Mouse (Mus musculus) limb, embryonic 15.5 days (tissue): ENCODE measurements around the gene Ndst2. TPM values are rescaled to one million over a fixed set of nuclear protein-coding genes. Genes with fewer than 3 reads are reported as not detected.

Source experiments
- ATAC-seq: fragments of 200-750 bp; cut with Nextera tagmentation; 2 replicates; pipeline ENCODE4 v1.8.0; 2017; ENCODE audit warnings: low read depth, moderate TSS enrichment; ENCODE audit not compliant: insufficient number of reproducible peaks, low FRiP score, low TSS enrichment
- H3K27ac ChIP-seq: fragments of 300-500 bp; sonication (generic); 2 replicates; pipeline ENCODE4 v1.5.1; 2015; ENCODE audit warnings: moderate library complexity, mild to moderate bottlenecking, inconsistent platforms
- H3K27me3 ChIP-seq: fragments of 300-500 bp; sonication (generic); 2 replicates; pipeline ENCODE4 v1.6.1; 2015; ENCODE audit warnings: inconsistent platforms
- H3K36me3 ChIP-seq: fragments of 300-500 bp; sonication (generic); 2 replicates; pipeline ENCODE4 v1.6.1; 2015; ENCODE audit warnings: inconsistent platforms
- H3K4me1 ChIP-seq: fragments of 300-500 bp; sonication (generic); 2 replicates; pipeline ENCODE4 v1.6.1; 2015; ENCODE audit warnings: inconsistent platforms
- H3K4me2 ChIP-seq: fragments of 300-500 bp; sonication (generic); 2 replicates; pipeline ENCODE4 v1.6.1; 2015; ENCODE audit warnings: mild to moderate bottlenecking, inconsistent platforms
- H3K4me3 ChIP-seq: fragments of 300-500 bp; sonication (generic); 2 replicates; pipeline ENCODE4 v1.5.1; 2015; ENCODE audit warnings: mild to moderate bottlenecking, inconsistent platforms
- H3K9ac ChIP-seq: fragments of 300-500 bp; sonication (generic); 2 replicates; pipeline ENCODE4 v1.6.1; 2015; ENCODE audit warnings: inconsistent platforms
- H3K9me3 ChIP-seq: fragments of 300-500 bp; sonication (generic); 2 replicates; pipeline ENCODE4 v1.6.1; 2016; ENCODE audit warnings: inconsistent platforms
- WGBS: fragments of 180-500 bp; shearing (Covaris S2); methylation state at CpG from one replicate; pipeline ENCODE4 v1.1.7; 2015; 5-methylcytosine and 5-hydroxymethylcytosine counted together
- polyA plus RNA-seq: library from polyadenylated mRNA; unstranded; fragments of >200 nt; fragmentation: Nextera tagmentation; extraction: Ambion mirVana; gene quantifications from 2 replicates; pipeline ENCODE4 v1.2.1, GENCODE M21; 2015

Gene Ndst2
- polyA plus RNA-seq, 1 experiment from 2014 or later: 33.7 TPM

DNA sequence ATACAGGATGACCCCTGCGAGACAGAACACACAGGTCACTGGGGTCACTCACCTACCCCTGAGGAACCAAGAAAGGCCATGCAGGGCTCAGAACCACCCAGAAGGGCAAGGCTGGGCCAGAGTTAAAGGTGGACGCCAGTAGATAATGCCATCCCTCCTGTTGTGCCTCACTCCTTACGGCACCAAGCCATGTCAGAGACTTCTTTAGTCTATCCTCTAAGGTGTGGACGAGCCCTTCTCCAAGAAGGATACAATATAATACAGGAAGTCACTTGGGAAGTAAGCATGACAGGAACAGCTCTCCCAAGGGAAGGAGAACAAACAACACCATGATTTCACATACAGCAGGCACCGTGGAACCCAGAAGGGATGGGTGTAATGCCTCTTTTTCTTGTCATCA, 30.6 kb upstream of the Ndst2 start:
- no peak for ATAC-seq
- H3K4me1 ChIP-seq: peaks cover 8% of the 10 kb centered on the region; the same call in 1 of the 2 replicates
- 79% methylated on average over 5 of the region's 5 CpGs for WGBS
- no peak overlapping the region for H3K9ac ChIP-seq
- H3K27me3 ChIP-seq: no peaks in the 10 kb centered on the region
- no peaks in the 10 kb centered on the region for H3K9me3 ChIP-seq
- no peak overlapping the region for H3K4me2 ChIP-seq
- H3K36me3 ChIP-seq: peaks cover 76% of the 10 kb centered on the region
- no peak overlapping the region for H3K4me3 ChIP-seq
- peak overlapping the region; percentile 57; the same call in 1 of the 2 replicates for H3K27ac ChIP-seq

DNA sequence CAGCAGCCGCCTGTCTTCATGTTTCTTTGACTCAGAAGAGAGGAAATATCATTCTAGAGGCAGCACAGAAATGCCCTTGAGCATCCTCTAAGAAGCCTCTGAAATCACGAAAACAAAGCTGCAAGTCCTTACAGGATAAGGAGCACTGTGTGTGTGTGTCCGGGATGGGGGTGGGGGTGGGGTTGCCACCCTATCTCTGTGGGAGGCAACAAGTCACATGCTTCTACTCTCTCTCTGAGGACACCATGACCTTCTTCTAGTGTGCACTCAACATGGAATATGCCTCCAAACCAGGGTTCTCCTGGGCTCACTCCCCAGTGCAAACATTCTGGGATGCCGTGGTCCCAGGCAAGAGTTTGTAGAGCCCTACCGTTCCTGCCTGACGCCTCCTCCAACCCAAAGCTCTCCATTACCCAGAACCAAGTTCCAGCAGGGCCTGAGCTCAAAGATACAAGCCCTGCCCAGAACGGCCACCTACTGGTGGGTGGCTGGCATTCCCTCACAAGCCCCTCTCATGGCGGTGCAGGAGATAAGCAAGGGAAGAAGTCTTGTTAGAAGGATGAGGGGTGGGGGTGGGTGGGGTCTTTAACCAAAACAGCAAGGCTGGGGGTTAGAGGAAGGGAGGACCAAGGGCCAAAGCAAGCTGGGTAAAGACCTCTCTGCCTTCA, 24.5 kb upstream of the Ndst2 start:
- Histone ChIP-seq H3K4me3 (no peak overlapping the region), H3K4me1 (no peaks in the 10 kb centered on the region), H3K9ac (no peak overlapping the region), H3K9me3 (no peaks in the 10 kb centered on the region), H3K4me2 (no peak overlapping the region), H3K27me3 (no peaks in the 10 kb centered on the region), H3K36me3 (peaks cover 97% of the 10 kb centered on the region), H3K27ac (no peak overlapping the region)
- WGBS: 78% methylated on average over 8 of the region's 8 CpGs
- ATAC-seq: no peak

- H3K36me3 ChIP-seq: peaks cover 92% of the 10 kb centered on the region
- no peaks in the 10 kb centered on the region for H3K4me1 ChIP-seq
- no peak overlapping the region for H3K4me3 ChIP-seq
- H3K27ac ChIP-seq: no peak overlapping the region
- WGBS: 90% methylated on average over 22 of the region's 22 CpGs
- no peak overlapping the region for H3K4me2 ChIP-seq
- no peak for ATAC-seq
- no peaks in the 10 kb centered on the region for H3K9me3 ChIP-seq
- H3K9ac ChIP-seq: no peak overlapping the region
- H3K27me3 ChIP-seq: no peaks in the 10 kb centered on the region
Observed at GRCm38 (mm10) chr14:20757370-20757907, 23.1 kb upstream of the Ndst2 start.

DNA sequence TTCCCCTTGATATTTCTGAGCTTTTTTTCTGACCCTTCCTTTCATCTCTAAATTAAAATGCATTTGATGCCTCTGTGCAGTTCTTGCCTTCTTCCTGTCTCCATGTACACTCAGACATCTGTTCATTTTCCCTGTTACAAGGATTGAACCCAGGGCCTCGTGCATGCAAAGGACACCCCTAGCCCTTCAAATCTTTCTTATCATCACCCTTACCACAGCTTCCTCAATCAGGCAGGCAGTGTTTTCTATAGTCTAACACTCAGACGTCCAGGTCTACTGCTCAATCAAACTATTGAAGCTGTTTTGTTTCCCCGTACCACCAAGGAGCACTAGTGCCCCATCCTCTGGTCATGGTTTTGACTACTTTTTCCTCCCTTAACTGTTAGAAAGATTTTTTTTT, 19.4 kb upstream of the Ndst2 start:
- Histone ChIP-seq H3K4me1 (no peaks in the 10 kb centered on the region), H3K4me3 (no peak overlapping the region), H3K4me2 (no peak overlapping the region), H3K36me3 (peaks cover 56% of the 10 kb centered on the region), H3K9ac (no peak overlapping the region), H3K9me3 (no peaks in the 10 kb centered on the region), H3K27me3 (no peaks in the 10 kb centered on the region), H3K27ac (no peak overlapping the region)
- ATAC-seq: no peak
- 83% methylated on average over 3 of the region's 3 CpGs for whole genome bisulfite sequencing

DNA sequence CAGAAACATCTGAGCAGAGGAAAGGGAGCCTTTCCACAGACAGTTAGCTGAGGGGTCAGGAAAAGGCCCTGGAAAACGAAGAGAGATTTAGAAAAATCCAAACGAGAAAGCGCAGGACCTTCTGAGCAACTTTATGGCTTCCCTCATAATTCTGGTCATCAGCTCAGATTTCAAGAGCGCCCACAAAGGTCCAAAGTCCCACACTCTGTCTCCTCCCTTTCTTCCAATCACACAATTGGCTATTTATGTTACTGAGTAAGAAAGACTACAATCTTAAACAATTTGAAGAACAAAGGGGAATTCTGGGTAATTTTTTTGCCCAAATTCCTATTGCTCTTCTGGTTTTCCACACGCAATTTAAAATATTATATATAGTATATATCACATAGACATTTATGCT, 16.1 kb upstream of the Ndst2 start:
- H3K27me3 ChIP-seq: no peaks in the 10 kb centered on the region
- H3K4me2 ChIP-seq: no peak overlapping the region
- no peak overlapping the region for H3K4me3 ChIP-seq
- WGBS: 59% methylated on average over 5 of the region's 5 CpGs
- ATAC-seq: no peak
- no peaks in the 10 kb centered on the region for H3K4me1 ChIP-seq
- no peak overlapping the region for H3K27ac ChIP-seq
- no peak overlapping the region for H3K9ac ChIP-seq
- peaks cover 43% of the 10 kb centered on the region for H3K36me3 ChIP-seq
- no peaks in the 10 kb centered on the region for H3K9me3 ChIP-seq

GRCm38 (mm10) chr14:20749494-20750051, 15.2 kb upstream of the Ndst2 start:
- Histone ChIP-seq H3K4me2 (no peak overlapping the region), H3K27me3 (no peaks in the 10 kb centered on the region), H3K27ac (no peak overlapping the region), H3K4me3 (no peak overlapping the region), H3K4me1 (no peaks in the 10 kb centered on the region), H3K9me3 (no peaks in the 10 kb centered on the region), H3K9ac (no peak overlapping the region), H3K36me3 (peaks cover 43% of the 10 kb centered on the region)
- 85% methylated on average over 4 of the region's 4 CpGs for WGBS
- ATAC-seq: no peak

DNA sequence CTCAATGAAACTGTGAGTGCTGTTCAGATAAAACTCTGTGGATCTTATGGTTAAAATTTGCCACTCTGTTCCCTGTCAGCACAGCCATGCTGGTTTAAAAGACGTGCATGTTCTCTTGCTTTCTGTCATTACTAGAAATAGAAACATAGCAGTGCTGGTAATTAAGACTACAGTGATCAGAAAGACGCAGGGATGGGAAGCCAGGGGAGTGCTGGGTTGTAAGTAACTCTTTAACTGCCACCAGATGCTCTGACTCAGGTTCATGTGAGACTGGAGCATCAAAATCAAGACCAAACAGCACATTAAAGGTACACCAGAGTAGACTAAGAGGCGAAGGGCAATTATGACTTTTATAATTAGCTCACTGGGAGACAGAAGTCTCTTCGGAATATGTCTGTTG, 14.0 kb upstream of the Ndst2 start:
- Histone ChIP-seq H3K36me3 (peaks cover 46% of the 10 kb centered on the region), H3K9ac (no peak overlapping the region), H3K4me3 (no peak overlapping the region), H3K27ac (no peak overlapping the region), H3K9me3 (no peaks in the 10 kb centered on the region), H3K4me1 (no peaks in the 10 kb centered on the region), H3K27me3 (no peaks in the 10 kb centered on the region), H3K4me2 (no peak overlapping the region)
- ATAC-seq: no peak
- 43% methylated on average over 4 of the region's 4 CpGs for WGBS

GRCm38 (mm10) chr14:20746935-20747334, 12.6 kb upstream of the Ndst2 start:
- no peak overlapping the region for H3K9ac ChIP-seq
- no peak for ATAC-seq
- H3K36me3 ChIP-seq: peaks cover 47% of the 10 kb centered on the region
- H3K4me3 ChIP-seq: no peak overlapping the region
- H3K27ac ChIP-seq: no peak overlapping the region
- WGBS: 89% methylated on average over 3 of the region's 3 CpGs
- no peaks in the 10 kb centered on the region for H3K4me1 ChIP-seq
- H3K4me2 ChIP-seq: no peak overlapping the region
- H3K27me3 ChIP-seq: no peaks in the 10 kb centered on the region
- H3K9me3 ChIP-seq: no peaks in the 10 kb centered on the region

- Histone ChIP-seq H3K27me3 (no peaks in the 10 kb centered on the region), H3K36me3 (peaks cover 73% of the 10 kb centered on the region), H3K4me3 (no peak overlapping the region), H3K9me3 (no peaks in the 10 kb centered on the region), H3K27ac (no peak overlapping the region), H3K4me2 (no peak overlapping the region), H3K9ac (no peak overlapping the region), H3K4me1 (peaks cover 7% of the 10 kb centered on the region)
- no peak for ATAC-seq
- WGBS: 77% methylated on average over 3 of the region's 3 CpGs
Observed at GRCm38 (mm10) chr14:20743614-20744013, 9.3 kb upstream of the Ndst2 start.

- H3K27me3 ChIP-seq: no peaks in the 10 kb centered on the region
- peaks cover 7% of the 10 kb centered on the region for H3K4me1 ChIP-seq
- peak overlapping the region; percentile 5; the same call in 1 of the 2 replicates for H3K27ac ChIP-seq
- 0 out of 2 replicates have a peak, but pooled peaks have one; percentile 21 for ATAC-seq
- H3K9ac ChIP-seq: no peak overlapping the region
- H3K4me3 ChIP-seq: no peak overlapping the region
- H3K36me3 ChIP-seq: peaks cover 79% of the 10 kb centered on the region
- no peaks in the 10 kb centered on the region for H3K9me3 ChIP-seq
- no peak overlapping the region for H3K4me2 ChIP-seq
- WGBS: 75% methylated on average over 9 of the region's 9 CpGs
Observed at GRCm38 (mm10) chr14:20741301-20741700, 6.9 kb upstream of the Ndst2 start.

DNA sequence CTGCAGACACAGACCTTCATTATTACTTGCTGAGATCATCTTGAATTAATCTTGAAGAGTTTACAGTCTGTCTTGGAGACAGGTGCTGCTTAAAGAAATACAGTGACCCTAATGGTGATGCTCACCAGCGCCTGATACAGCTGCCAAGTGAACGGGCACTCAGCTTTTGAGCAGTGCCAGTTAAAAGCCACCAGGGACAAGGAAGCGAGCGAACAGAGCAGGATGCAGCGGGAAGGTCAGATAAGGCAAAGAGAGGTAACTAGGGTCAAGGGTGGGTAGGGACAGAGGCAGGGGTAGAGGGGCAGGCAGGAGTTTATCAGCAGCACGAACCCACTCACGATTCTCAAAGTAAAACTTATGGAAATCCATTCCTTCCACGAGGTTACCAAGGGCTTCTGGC, 4.1 kb upstream of the Ndst2 start:
- Histone ChIP-seq H3K27ac (no peak overlapping the region), H3K9ac (no peak overlapping the region), H3K9me3 (no peaks in the 10 kb centered on the region), H3K27me3 (no peaks in the 10 kb centered on the region), H3K4me2 (no peak overlapping the region), H3K4me3 (no peak overlapping the region), H3K36me3 (peaks cover 61% of the 10 kb centered on the region), H3K4me1 (peaks cover 20% of the 10 kb centered on the region)
- no peak for ATAC-seq
- WGBS: 80% methylated on average over 8 of the region's 8 CpGs

DNA sequence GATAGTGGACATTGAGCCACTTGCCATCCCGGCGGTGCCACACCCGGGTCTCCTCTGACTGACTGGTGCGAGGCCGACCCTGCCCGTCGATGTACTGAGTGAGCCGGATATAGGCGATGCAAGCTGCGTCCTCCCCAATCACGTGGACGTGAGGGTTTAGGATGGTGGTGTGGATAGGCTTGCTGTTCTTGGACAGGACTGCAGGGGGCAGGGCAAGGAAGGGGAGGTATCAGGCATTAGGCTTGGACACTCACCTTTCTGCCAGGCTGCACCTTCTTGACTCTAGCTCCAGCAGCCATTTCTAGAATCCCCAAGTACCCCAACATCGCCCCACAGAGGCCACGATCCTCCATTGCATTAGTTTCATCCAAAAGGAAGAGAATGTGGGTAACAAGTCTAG, 2.9 kb upstream of the Ndst2 start:
- Histone ChIP-seq H3K4me3 (no peak overlapping the region), H3K36me3 (peaks cover 56% of the 10 kb centered on the region), H3K9ac (no peak overlapping the region), H3K4me1 (peaks cover 30% of the 10 kb centered on the region), H3K27me3 (no peaks in the 10 kb centered on the region), H3K4me2 (no peak overlapping the region), H3K27ac (no peak overlapping the region), H3K9me3 (no peaks in the 10 kb centered on the region)
- no peak for ATAC-seq
- 36% methylated on average over 14 of the region's 14 CpGs for WGBS
